Comparison of ENCODE assay signal across 9 mouse cellular contexts in genomic region chr1:172528701-172529100, GRCm38 (mm10). TPM values are rescaled to one million over a fixed set of nuclear protein-coding genes. Genes with fewer than 3 reads are reported as not detected.
DNase-seq lines count a peak whose midpoint lies in the region; ATAC-seq and TF ChIP-seq lines count a peak whose summit lies in the region.
"Had no signal": no experiment of that assay in that cellular context is flagged by ENCODE, and none has a peak within 500 bp of the region (broad histone marks: within the 10 kb centered on the region; RNA-seq: fewer than 3 reads in every experiment).

No protein-coding gene starts in this region.

- TF ChIP-seq CTCF in E14TG2a.4 (conservative IDR thresholded peaks at IDR 0.05; ENCODE audit: low read length): peak; percentile 88
- peak; percentile 99 for TF ChIP-seq CTCF in layer of hippocampus, adult 2 months (conservative IDR thresholded peaks at IDR 0.05)

- no peak overlapping the region for H3K27ac ChIP-seq in forebrain, embryonic 16.5 days (ENCODE audit: low read length)
- H3K27ac ChIP-seq in layer of hippocampus, adult 2 months: no peak overlapping the region
- H3K27ac ChIP-seq in lung, embryonic 16.5 days (ENCODE audit: low read length): no peak overlapping the region

- H3K27me3 ChIP-seq in E14TG2a.4 (ENCODE audit: insufficient read depth, low read length): peaks cover 52% of the 10 kb centered on the region
- H3K27me3 ChIP-seq in forebrain, embryonic 16.5 days (replicated peaks; ENCODE audit: control insufficient read depth, insufficient read depth, low read length): no peaks in the 10 kb centered on the region; the same call in 1 of the 2 replicates
- no peaks in the 10 kb centered on the region for H3K27me3 ChIP-seq in lung, embryonic 16.5 days (ENCODE audit: control insufficient read depth, insufficient read depth, low read depth, low read length)

- no peak overlapping the region for H3K9ac ChIP-seq in forebrain, embryonic 16.5 days (replicated peaks; ENCODE audit: low read depth, low read length)
- no peak overlapping the region for H3K9ac ChIP-seq in lung, embryonic 16.5 days (ENCODE audit: low read length)

- DNase-seq in cerebellum, adult 11 months: peak; percentile 84
- DNase-seq in heart, postnatal 4 days: peak; percentile 96
- DNase-seq in layer of hippocampus, adult 2 months (ENCODE audit: low spot score in 2 of 2): peak; percentile 82 to 88
- peak; percentile 89 for DNase-seq in ovary, postnatal 14 days (ENCODE audit: low spot score)
- DNase-seq in thymus, postnatal 0 days (ENCODE audit: low spot score): peak; percentile 84

- no peak overlapping the region for H3K4me2 ChIP-seq in forebrain, embryonic 16.5 days (ENCODE audit: low read length)
- H3K4me2 ChIP-seq in lung, embryonic 16.5 days (ENCODE audit: low read depth, low read length): no peak overlapping the region

- no peak overlapping the region for H3K4me3 ChIP-seq in E14TG2a.4 (replicated peaks; ENCODE audit: low read length)
- no peak overlapping the region for H3K4me3 ChIP-seq in forebrain, embryonic 16.5 days (replicated peaks; ENCODE audit: low read length)
- no peak overlapping the region for H3K4me3 ChIP-seq in layer of hippocampus, adult 2 months
- H3K4me3 ChIP-seq in lung, embryonic 16.5 days (ENCODE audit: low read length): no peak overlapping the region
- H3K4me3 ChIP-seq: erythroblast, embryonic 14.5 days had no signal

- peak; percentile 62 for ATAC-seq in forebrain, embryonic 16.5 days
- ATAC-seq in lung, embryonic 16.5 days (ENCODE audit: low read depth): peak; percentile 48

- peaks cover 69% of the 10 kb centered on the region for H3K4me1 ChIP-seq in E14TG2a.4 (replicated peaks; ENCODE audit: low read depth, low read length)
- H3K4me1 ChIP-seq in forebrain, embryonic 16.5 days (replicated peaks; ENCODE audit: control insufficient read depth, insufficient read depth, low read length): 0 out of 2 replicates have a peak, but pooled peaks cover 5% of the 10 kb centered on the region
- peaks cover 45% of the 10 kb centered on the region for H3K4me1 ChIP-seq in lung, embryonic 16.5 days (replicated peaks; ENCODE audit: control insufficient read depth, insufficient read depth, low read length)

- no peaks in the 10 kb centered on the region for H3K36me3 ChIP-seq in E14TG2a.4 (ENCODE audit: insufficient read depth, low read length)
- H3K36me3 ChIP-seq in forebrain, embryonic 16.5 days (ENCODE audit: control insufficient read depth, insufficient read depth): no peaks in the 10 kb centered on the region
- no peaks in the 10 kb centered on the region for H3K36me3 ChIP-seq in lung, embryonic 16.5 days (ENCODE audit: control insufficient read depth, insufficient read depth, low read length)

- WGBS in forebrain, embryonic 16.5 days: 5% methylated on average over 7 of the region's 7 CpGs
- 9% methylated on average over 7 of the region's 7 CpGs for WGBS in lung, embryonic 16.5 days

- H3K9me3 ChIP-seq in E14TG2a.4 (ENCODE audit: low read length): no peaks in the 10 kb centered on the region
- no peaks in the 10 kb centered on the region for H3K9me3 ChIP-seq in forebrain, embryonic 16.5 days (ENCODE audit: control insufficient read depth, low read length)
- H3K9me3 ChIP-seq in lung, embryonic 16.5 days (ENCODE audit: control insufficient read depth, low read length): no peaks in the 10 kb centered on the region

RNA-seq across cellular contexts. Expression of gene Cfap45, which starts 8.1 kb away (rescaled TPM):
- 1.8 and 3.0 TPM in 2 replicates for polyA plus RNA-seq in forebrain, embryonic 16.5 days (2015; fragmentation: Nextera tagmentation; extraction: Ambion mirVana)
- 1 to 10 TPM; 3.3 to 3.5 TPM for total RNA-seq in heart, postnatal 4 days (2021)
- 1 to 10 TPM; 4.2 to 4.8 TPM for total RNA-seq in layer of hippocampus, adult 2 months (2021)
- 15.4 and 19.2 TPM in 2 replicates for polyA plus RNA-seq in lung, embryonic 16.5 days (2015; fragmentation: Nextera tagmentation; extraction: Ambion mirVana)
- polyA plus RNA-seq in thymus, postnatal 0 days (2015; fragmentation: Nextera tagmentation; extraction: Ambion mirVana): 1.6 and 1.9 TPM in 2 replicates

RNA-seq across cellular contexts. Expression of gene Vsig8, which starts 27.0 kb away (rescaled TPM):
- polyA plus RNA-seq in forebrain, embryonic 16.5 days (2015; fragmentation: Nextera tagmentation; extraction: Ambion mirVana): 0.14 TPM in 1 of 2 replicates, not detected in the other
- total RNA-seq in heart, postnatal 4 days (2021): under 1 TPM in 1 of 2 experiments, not detected in 1; 0.17 TPM
- under 1 TPM; 0.41 to 0.61 TPM for total RNA-seq in layer of hippocampus, adult 2 months (2021)
- 0.11 and 0.34 TPM in 2 replicates for polyA plus RNA-seq in lung, embryonic 16.5 days (2015; fragmentation: Nextera tagmentation; extraction: Ambion mirVana)
- polyA plus RNA-seq in thymus, postnatal 0 days (2015; fragmentation: Nextera tagmentation; extraction: Ambion mirVana): 2.4 and 3.2 TPM in 2 replicates
- polyA plus RNA-seq: erythroblast, embryonic 14.5 days had no signal

RNA-seq across cellular contexts. Expression of gene Tagln2, which starts 28.9 kb away (rescaled TPM):
- 53.4 and 56.8 TPM in 2 replicates for polyA plus RNA-seq in forebrain, embryonic 16.5 days (2015; fragmentation: Nextera tagmentation; extraction: Ambion mirVana)
- total RNA-seq in heart, postnatal 4 days (2021): 100 to 1,000 TPM; 230 to 244 TPM
- total RNA-seq in layer of hippocampus, adult 2 months (2021): 10 to 100 TPM in 1 of 2 experiments, 1 to 10 TPM in 1; 7.9 to 13.1 TPM
- polyA plus RNA-seq in lung, embryonic 16.5 days (2015; fragmentation: Nextera tagmentation; extraction: Ambion mirVana): 662 and 695 TPM in 2 replicates
- 151 and 180 TPM in 2 replicates for polyA plus RNA-seq in thymus, postnatal 0 days (2015; fragmentation: Nextera tagmentation; extraction: Ambion mirVana)

RNA-seq across cellular contexts. Expression of gene Igsf9, which starts 47.1 kb away (rescaled TPM):
- polyA plus RNA-seq in forebrain, embryonic 16.5 days (2015; fragmentation: Nextera tagmentation; extraction: Ambion mirVana): 60.9 and 89.9 TPM in 2 replicates
- total RNA-seq in heart, postnatal 4 days (2021): 1 to 10 TPM; 2.5 to 3.1 TPM
- 1 to 10 TPM; 5.7 to 9.2 TPM for total RNA-seq in layer of hippocampus, adult 2 months (2021)
- polyA plus RNA-seq in lung, embryonic 16.5 days (2015; fragmentation: Nextera tagmentation; extraction: Ambion mirVana): 17.4 and 20.4 TPM in 2 replicates
- polyA plus RNA-seq in thymus, postnatal 0 days (2015; fragmentation: Nextera tagmentation; extraction: Ambion mirVana): 2.4 and 2.5 TPM in 2 replicates
- polyA plus RNA-seq: erythroblast, embryonic 14.5 days had no signal

RNA-seq across cellular contexts. Expression of gene Slamf9, which starts 53.5 kb away (rescaled TPM):
- not detected in 2 replicates for polyA plus RNA-seq in forebrain, embryonic 16.5 days (2015; fragmentation: Nextera tagmentation; extraction: Ambion mirVana)
- 1 to 10 TPM; 1.4 to 1.8 TPM for total RNA-seq in heart, postnatal 4 days (2021)
- total RNA-seq in layer of hippocampus, adult 2 months (2021): under 1 TPM in 1 of 2 experiments, not detected in 1; 0.38 TPM
- polyA plus RNA-seq in lung, embryonic 16.5 days (2015; fragmentation: Nextera tagmentation; extraction: Ambion mirVana): 0.57 and 0.64 TPM in 2 replicates
- 1.2 and 1.4 TPM in 2 replicates for polyA plus RNA-seq in thymus, postnatal 0 days (2015; fragmentation: Nextera tagmentation; extraction: Ambion mirVana)
- polyA plus RNA-seq: erythroblast, embryonic 14.5 days had no signal
